Mouse (Mus musculus) erythroblast, embryonic 14.5 days (primary cell): ENCODE results near the gene Tapbpl.

Experiments used
- GATA1 ChIP-seq: IDR thresholded peaks from 2 replicates; pipeline ENCODE4 v1.6.1; 2012; ENCODE audit warnings: low read length, inconsistent platforms, mixed read lengths
- TAL1 ChIP-seq: IDR thresholded peaks from 3 replicates; pipeline ENCODE4 v1.6.1; 2012; ENCODE audit warnings: low read length, inconsistent platforms, mixed read lengths

DNA sequence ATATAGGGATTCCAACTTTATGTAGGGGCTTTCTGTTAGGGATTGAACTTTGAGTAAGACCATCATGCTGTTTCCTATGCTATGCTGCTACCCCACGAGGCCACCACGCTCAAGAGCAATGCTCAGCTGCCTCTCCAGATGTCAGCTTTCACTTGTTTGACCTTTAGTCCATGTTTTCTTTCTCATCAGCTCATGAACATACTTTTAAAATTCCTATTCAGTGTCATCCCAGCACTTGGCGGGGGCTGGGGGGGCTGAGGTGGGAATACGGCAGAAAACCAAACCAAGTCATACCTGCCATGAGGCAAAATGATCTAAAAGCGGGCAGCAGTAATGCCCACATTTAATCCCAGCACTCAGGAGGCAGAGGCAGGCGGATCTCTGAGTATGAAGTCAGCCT is 18.5 kb downstream of the Tapbpl start:
- TF ChIP-seq GATA1, result no peak
- TF ChIP-seq TAL1, result no peak
